Mouse (Mus musculus) adrenal gland, postnatal 36 days (tissue): ENCODE data around the gene Bnc2. TPM values are rescaled to one million over a fixed set of nuclear protein-coding genes. Genes with fewer than 3 reads are reported as not detected.

ENCODE experiments used
- DNase-seq, 2 experiments: peaks; one replicate each; pipeline ENCODE4 v3.0.0; 2021; ENCODE audit warnings: mixed read lengths in 1 of 2
- total RNA-seq, 2 experiments: library from RNA; stranded (reverse); gene quantifications; 2 replicates each; pipeline ENCODE4 v1.2.3; 2021

The Bnc2 gene
- total RNA-seq, 2 experiments from 2014 or later = 10.2 to 11.3 TPM

DNA sequence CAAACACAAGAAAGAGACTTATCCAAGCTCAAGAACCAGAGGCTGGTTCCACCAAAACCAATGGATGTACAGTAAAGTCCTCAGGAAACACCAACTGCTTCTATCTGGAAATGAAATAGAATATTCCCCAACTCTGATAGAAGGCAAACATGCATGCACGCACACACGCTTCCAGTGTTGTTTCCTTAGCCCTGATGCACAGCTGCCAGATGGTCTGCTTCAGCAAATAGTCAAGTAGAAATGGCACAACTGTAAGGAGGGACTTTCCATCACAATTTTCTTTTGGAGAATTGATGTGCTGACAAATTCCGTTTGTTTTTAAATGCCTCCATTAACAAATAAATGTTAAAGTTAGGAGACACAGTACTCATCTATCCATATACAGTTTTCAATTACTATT, 247.1 kb downstream of the Bnc2 start:
- no peak for DNase-seq

DNA sequence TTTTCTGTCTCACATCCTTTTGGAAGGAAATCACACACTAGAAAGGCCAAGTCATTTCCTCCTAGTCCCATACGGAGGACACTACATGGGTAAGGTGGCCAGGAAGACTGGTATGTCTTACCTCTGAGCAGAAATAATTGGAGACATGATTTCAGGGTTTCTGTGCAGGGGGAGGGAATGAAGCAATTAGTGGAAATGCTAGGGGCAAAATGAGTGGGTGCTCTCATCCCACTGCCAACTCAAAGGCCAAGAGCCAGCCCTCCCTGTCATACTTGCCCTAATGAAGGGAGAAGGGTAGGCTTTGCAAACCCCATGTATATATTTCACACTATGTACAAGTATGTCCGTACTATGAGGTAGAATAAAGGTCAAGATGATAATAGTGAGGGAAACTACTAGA, 263.6 kb downstream of the Bnc2 start:
- DNase-seq = no peak

GRCm38 (mm10) chr4:84407328-84408028, 267.6 kb downstream of the Bnc2 start:
- peak; percentile 34 to 36 for DNase-seq

- DNase-seq = no peak
These were observed 271.5 kb downstream of the Bnc2 start for GRCm38 (mm10) chr4:84403356-84404145.

GRCm38 (mm10) chr4:84388991-84389390, 286.1 kb downstream of the Bnc2 start:
- no peak for DNase-seq

GRCm38 (mm10) chr4:84385156-84385555, 289.9 kb downstream of the Bnc2 start:
- DNase-seq = no peak

GRCm38 (mm10) chr4:84379289-84379688, 295.8 kb downstream of the Bnc2 start:
- DNase-seq = no peak

DNA sequence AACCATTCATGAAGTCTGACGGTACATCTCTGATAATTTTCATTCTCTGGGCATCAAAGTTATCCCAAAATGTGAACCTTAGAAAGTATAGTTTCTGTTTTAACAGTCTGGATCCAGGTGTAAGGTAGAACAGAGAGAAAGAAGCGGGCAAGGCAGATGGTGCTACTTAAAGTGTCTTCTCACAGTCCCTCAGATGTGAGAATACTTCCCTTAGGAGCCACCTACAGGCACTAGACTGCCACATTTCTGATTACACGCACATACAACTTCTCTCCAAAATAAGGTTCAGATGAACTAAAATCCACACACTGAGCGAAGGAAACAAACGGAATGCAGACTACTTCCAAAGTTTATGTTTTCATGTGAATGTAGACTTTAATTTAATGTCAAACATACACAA, 297.6 kb downstream of the Bnc2 start:
- no peak for DNase-seq

GRCm38 (mm10) chr4:84362337-84362823, 312.7 kb downstream of the Bnc2 start:
- DNase-seq = peak; percentile 9 to 29

GRCm38 (mm10) chr4:84361165-84361564, 313.9 kb downstream of the Bnc2 start:
- no peak for DNase-seq

DNA sequence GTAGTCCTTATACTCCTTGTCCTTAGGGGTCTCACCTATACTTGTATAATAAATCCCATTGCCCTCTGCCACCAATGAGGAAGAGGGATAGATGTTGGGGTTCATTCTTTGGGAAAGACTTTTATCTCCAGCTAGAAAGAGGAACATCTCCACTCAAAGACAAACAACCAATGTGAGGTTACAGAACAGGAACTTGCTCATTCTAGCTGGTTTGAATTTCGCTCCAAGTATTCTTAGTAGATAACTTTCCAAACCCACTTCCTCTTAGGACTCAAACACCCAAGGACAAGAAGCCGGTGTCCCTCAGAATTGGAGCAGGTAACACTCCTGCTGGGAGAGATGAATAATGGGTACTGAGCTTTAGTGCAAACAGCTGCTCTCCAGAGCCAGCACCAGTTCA, 315.1 kb downstream of the Bnc2 start:
- no peak for DNase-seq

DNA sequence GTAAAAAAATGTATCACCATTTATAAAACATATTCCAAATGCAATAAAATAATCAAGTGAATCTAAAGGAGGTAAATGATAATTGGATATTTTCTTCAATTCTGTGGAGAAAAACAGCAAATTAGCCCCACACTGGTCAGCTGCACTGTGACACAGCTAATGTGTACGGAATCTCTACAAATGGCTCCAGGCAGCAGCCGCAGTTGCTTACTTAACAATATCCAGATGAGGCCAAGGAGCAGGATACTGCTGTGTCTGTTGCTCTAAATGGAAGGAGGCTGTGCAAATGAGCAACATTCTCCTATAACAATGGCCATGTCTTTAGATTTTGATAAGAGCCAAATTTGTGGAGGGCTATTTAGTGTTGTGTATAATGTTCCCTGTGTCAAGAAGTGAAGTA, 316.9 kb downstream of the Bnc2 start:
- DNase-seq = no peak

GRCm38 (mm10) chr4:84357382-84357781, 317.7 kb downstream of the Bnc2 start:
- peak in 1 of 2 experiments; percentile 9 for DNase-seq

DNA sequence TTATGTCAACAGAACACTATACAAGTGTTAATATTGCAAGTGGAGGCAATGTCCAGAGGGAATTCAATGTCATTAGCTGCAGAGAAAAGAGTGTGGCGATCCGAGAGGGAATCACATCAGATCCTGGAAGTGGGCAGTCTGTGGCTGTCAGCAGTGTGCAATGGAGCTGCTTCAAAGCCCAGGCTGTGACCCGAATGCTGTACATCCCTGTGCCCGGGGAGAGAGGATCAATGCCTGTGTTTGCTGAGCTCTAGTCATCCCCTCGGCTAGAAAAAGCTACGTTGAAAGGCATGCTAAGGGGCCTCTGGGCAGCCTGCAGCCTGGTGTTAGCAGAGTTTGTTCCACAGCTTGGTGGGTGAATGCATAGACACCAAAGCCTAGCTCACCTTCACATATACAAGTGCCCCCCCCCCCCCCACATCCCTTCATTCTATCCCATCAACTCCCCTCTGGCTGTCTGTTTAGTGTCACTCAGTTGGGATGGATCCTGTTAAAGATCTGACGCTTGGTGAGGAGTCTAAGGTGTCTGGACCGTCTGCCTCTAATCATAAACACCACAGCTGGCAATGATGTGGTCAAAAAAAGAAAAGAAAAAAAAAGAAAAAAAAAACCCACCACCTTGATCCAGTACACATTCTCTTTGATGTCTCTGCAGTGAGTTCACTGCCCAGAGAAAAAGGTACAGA, 318.5 kb downstream of the Bnc2 start:
- DNase-seq = no peak

DNA sequence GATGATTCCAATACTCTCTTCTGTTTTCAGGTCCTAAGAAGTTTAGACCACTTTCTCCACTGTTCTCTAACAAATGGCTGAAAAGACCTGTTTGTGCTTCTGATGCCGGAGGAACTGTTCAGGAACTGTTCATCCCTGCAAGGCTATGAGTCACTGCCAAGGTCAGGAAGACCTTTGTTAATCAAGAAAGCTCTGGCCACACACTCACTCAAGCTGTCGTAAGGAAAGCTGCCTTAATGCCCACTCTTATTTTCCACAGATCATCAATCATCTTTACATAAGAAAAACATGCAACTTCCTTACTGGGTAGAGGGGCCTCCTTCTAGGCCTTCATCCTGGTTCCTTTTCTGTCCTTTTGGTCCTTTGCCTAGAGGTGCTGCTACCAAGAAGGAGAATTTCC, 322.4 kb downstream of the Bnc2 start:
- peak; percentile 31 to 41 for DNase-seq

- peak in 1 of 2 experiments; percentile 5 for DNase-seq
These were observed 325.5 kb downstream of the Bnc2 start for GRCm38 (mm10) chr4:84349536-84349935.

DNA sequence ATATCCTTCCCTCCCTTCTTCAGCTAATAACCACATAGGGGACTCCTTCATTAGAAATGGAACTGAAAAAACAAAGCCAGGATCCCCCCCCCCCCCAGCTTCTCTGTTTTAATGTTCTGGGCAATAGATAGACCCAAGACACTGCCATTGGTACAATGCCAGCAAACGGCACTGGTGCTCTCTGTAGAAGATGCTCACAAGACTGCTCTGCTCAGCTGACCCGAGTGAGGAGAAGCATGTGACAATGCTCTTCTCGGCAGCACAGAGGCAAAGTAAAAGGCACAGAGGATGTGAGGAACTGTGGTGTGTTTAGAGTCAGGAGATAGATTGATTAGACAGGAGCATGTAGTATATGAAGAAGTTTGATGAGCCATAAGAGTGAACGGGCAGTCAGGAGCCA, 335.9 kb downstream of the Bnc2 start:
- DNase-seq = no peak

- DNase-seq = no peak
These were observed 343.1 kb downstream of the Bnc2 start for GRCm38 (mm10) chr4:84331995-84332394.

- no peak for DNase-seq
These were observed 343.6 kb downstream of the Bnc2 start for GRCm38 (mm10) chr4:84331450-84331849.

- DNase-seq = no peak
These were observed 344.6 kb downstream of the Bnc2 start for GRCm38 (mm10) chr4:84330509-84330908.

GRCm38 (mm10) chr4:84329651-84330050, 345.4 kb downstream of the Bnc2 start:
- DNase-seq = no peak

GRCm38 (mm10) chr4:84324371-84324770, 350.7 kb downstream of the Bnc2 start:
- DNase-seq = no peak

DNA sequence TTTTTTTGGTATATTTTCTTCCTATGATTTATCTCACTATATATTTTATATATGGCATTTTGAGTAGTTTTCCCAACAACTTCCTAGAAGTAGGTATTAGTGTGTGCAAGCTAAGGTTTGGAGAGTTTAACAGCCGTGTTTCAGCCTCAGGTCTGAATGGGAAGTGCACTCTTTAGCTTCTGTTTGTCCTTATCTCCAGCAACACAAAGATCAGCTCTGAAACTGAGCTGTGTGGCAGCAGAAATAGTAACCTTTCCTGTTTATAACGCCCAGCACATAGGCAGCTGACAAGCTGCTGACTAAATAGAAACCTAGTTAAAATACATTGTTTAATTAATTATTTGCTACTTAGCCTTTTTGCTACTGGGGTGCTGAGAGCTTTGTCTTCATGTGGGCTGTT, 353.5 kb downstream of the Bnc2 start:
- no peak for DNase-seq
